Mouse (Mus musculus) left cerebral cortex, postnatal 36 days (tissue): ENCODE data around the gene H2-Aa. TPM values are rescaled to one million over a fixed set of nuclear protein-coding genes. Genes with fewer than 3 reads are reported as not detected.

Source experiments
- DNase-seq, 2 experiments: peaks; one replicate each; pipeline ENCODE4 v3.0.0; 2021 to 2022; ENCODE audit warnings: low spot score in 2 of 2, mixed read lengths in 1 of 2
- intact Hi-C: fragments of 180-260 bp; cut with DNase I; formaldehyde crosslinking; loops from one replicate; pipeline ENCODE4 v1.15.1; 2025
- total RNA-seq, 2 experiments: library from RNA; stranded (reverse); gene quantifications; 2 replicates each; pipeline ENCODE4 v1.2.3; 2021

Gene H2-Aa
- total RNA-seq, 2 experiments from 2014 or later: 2.6 to 3.4 TPM

GRCm38 (mm10) chr17:34300691-34301566 lies 13.3 kb upstream of the H2-Aa start:
- intact Hi-C loops: no loop called here
- no peak for DNase-seq

DNA sequence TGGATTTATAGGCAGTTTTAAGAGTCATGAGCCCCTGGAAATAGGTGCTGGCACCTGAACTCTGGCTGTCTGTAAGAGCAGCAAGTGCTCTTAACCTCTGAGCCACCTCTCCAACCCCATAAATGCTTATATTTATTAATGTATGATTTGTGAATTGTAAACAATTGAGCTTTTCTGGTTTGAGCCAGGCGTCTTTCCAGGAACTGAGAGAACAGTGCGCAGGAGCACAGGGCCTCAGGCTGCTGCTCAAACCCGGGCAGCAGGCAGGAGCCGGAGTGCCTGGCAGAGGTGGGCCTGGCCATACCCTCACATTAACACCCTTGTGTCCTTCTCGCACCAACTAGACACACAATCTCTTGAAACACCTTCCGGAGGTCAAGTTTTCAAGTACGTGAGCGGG lies 12.4 kb upstream of the H2-Aa start:
- intact Hi-C loops: no loop called here
- no peak for DNase-seq

DNA sequence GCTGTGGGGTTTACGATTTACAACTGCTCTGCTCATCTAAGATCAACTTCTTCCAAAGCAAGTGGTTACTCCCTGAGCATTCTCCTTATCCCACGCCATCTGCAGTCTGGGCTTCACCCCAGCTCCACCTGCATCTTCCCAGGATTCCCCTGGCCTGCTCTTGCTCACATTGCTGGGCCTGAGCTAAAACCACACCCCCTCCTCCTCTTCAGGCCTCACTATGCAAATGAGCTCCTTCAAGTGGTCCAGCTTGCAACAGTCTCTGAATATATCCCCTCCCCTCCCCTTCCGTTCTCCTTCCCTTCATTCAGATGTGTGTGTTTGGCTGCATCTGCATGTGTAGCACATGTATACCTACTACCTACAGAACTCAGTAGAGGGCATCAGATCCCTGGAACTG lies 11.7 kb upstream of the H2-Aa start:
- intact Hi-C loops: no loop called here
- no peak for DNase-seq

GRCm38 (mm10) chr17:34295891-34296794 lies 8.5 kb upstream of the H2-Aa start:
- intact Hi-C loops: no loop called here
- DNase-seq: peak in 1 of 2 experiments; percentile 22

GRCm38 (mm10) chr17:34295307-34295706 lies 7.7 kb upstream of the H2-Aa start:
- intact Hi-C loops: no loop called here
- DNase-seq: no peak

GRCm38 (mm10) chr17:34294249-34294648 lies 6.6 kb upstream of the H2-Aa start:
- DNase-seq: no peak
- intact Hi-C loops: no loop called here

DNA sequence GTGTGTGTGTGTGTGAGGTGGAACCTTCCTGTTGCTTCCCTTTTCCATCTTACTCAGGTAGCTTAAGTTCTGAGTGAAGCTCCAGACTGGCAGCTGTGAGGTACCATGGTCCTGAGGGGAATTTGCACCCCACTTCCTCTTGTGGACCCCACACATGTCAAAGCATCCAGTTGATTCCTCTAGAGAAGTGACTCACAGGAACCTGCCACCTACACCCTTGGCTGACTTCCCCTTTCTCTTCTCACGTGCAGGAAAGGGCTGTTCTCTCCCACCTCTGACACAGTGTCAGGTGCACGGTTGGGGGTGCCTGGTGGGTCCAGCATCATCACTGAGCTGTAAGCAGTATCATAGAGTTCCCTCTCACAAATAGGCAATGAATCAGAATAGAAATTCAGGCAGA lies 5.9 kb upstream of the H2-Aa start:
- intact Hi-C loops: no loop called here
- no peak for DNase-seq

- DNase-seq: no peak
- intact Hi-C loops: no loop called here
Measured at GRCm38 (mm10) chr17:34292570-34292969, 4.9 kb upstream of the H2-Aa start.

DNA sequence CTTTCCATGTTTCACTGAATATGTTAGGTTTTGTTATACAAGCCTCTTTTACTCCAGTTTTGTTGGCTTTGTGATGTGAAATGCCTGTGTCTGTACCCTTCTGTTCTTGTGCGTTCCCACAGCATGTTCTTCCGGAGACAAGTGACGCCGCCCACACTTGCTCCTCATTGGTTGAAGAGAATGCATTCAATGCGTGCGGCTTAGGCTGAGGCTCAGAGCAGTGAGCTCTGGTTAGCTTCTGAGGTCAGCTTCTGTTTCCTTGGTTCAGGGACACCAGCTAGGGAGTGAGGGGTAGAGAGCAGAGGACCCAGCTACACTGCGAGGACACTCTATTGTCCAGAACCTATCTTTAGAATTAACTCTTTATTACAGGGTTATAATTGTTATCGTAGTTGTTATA lies 4.0 kb upstream of the H2-Aa start:
- intact Hi-C loops: no loop called here
- peak; percentile 54 to 69 for DNase-seq

- DNase-seq: no peak
- intact Hi-C loops: no loop called here
Measured at GRCm38 (mm10) chr17:34288131-34288530, 508 bp upstream of the H2-Aa start.

DNA sequence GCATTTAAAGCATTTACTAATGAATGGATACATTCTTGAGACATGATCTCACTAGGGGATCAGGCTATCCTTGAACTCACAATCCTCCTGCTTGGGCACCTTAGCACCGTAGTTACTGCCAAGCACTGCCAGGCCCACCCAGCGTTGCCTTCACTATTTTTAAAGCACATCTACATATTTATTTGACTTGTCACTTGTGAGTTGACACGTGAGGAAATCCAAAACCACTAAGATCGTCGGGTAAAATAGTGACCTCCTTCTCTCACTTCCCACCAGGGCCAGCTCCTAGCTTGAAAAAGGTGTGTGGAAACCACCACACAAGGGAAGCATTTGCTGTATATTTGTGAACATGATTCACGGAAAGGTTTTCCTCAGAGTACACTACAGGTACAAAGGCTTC lies 624 bp downstream of the H2-Aa start:
- intact Hi-C loops: no loop called here
- DNase-seq: no peak

GRCm38 (mm10) chr17:34286501-34286900 lies 1.1 kb downstream of the H2-Aa start:
- intact Hi-C loops: no loop called here

DNA sequence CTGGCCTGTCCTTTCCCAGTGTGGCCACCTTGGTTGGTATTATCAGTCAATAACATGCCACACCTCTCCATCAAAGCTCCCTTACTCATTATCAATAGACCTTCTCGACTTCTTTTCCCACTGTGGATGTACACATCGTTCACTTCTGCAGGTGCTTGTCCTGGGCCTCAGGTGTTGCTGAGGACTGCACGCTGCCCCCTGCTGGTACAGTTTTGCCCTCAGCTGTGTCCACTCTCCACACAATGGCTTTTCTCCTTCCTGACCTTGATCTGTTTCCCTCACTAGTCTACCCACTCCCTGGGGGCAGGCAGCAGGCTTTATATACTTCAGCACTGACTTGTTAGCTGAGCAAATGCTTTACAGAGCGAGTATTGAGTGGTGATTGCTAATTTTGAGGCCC lies 1.8 kb downstream of the H2-Aa start:
- no peak for DNase-seq
- intact Hi-C loops: no loop called here

More at GRCm38 (mm10) chr17:34286501-34286900, 1.1 kb downstream of the H2-Aa start:
- no peak for DNase-seq

DNA sequence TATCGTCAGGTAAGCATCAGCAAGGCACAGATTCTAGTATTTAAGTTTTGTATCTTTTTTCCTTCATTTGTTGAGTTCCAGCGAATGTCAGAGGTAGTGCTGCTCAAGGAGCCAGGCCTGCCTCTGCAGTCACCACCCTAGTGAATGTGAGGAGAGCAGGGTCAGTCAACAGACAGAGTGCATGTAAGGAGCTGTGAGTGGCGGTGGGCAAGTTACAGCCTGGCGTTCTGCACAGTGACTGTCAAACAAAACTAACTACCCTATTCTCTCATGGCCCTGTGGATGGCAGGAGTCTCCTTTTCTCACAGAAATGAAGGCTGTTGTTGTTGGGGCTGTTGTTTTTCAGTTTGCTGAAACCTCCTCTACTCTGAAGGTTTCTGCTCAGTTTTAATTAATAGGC lies 2.3 kb downstream of the H2-Aa start:
- intact Hi-C loops: no loop called here
- DNase-seq: no peak

- no peak for DNase-seq
- intact Hi-C loops: no loop called here
Measured at GRCm38 (mm10) chr17:34281836-34282235, 5.8 kb downstream of the H2-Aa start.

DNA sequence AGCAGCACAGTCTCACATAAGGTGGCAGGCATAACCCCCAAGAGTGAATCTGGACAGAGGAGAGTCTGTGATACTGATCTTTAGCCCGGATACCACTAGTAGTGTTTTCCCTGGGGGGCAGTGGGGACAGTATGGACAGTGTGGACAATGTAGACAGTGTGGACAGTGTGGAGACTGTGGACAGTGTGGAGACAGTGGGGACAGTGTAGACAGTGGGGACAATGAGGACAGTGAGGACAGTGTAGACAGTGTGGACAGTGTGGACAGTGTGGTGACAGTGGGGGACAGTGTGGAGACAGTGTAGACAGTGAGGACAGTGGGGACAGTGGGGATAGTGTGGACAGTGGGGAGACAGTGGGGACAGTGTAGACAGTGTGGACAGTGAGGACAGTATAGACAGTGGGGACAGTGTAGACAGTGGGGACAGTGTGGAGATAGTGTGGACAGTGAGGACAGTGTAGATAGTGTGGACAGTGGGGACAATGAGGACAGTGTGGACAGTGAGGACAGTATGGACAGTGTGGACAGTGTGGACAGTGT lies 7.1 kb downstream of the H2-Aa start:
- no peak for DNase-seq
- intact Hi-C loops: no loop called here

DNA sequence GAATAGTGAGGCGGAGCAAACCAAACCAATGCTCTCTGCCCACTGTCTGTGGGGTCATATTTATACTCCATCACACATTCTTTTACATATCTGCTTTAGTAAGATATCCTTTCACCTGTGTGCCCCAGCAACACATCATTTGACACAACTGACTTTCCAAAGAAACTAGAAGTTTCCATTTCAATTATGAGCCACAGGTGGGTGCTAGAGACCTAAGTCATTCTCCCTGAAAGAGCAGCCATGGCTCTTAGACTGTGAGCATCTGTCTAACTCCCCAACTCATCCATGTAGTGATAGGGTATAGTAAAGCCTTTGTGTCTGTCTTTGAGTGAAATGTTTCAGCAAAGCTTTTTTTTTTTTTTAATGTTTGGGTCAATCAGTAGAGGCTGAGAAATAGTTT lies 15.5 kb downstream of the H2-Aa start:
- no peak for DNase-seq
- intact Hi-C loops: no loop called here

GRCm38 (mm10) chr17:34270940-34271339 lies 16.7 kb downstream of the H2-Aa start:
- no peak for DNase-seq
- intact Hi-C loops: no loop called here

DNA sequence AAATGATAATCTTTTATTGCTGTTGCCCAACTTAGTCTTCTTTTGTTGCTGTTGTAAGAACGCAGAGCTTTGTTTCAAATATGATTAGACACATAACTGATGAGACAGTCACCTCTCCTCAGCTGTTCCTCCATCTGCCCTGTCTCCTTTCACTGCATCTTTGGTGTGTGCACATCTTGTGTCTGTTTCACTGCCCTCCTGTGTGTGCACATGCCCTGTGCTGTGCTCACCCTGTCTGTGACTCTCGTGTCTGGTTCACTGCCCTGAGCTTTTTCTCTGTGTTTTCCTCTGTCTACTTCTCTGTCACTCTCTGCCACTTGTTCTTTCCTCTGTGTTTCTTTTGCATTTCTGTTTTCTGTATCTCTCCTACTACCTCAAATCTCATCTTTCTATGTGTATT lies 17.4 kb downstream of the H2-Aa start:
- intact Hi-C loops: no loop called here
- DNase-seq: no peak

- no peak for DNase-seq
- intact Hi-C loops: no loop called here
Measured at GRCm38 (mm10) chr17:34269817-34270216, 17.8 kb downstream of the H2-Aa start.
